Mouse (Mus musculus) limb, embryonic 11.5 days (tissue): ENCODE results near the gene Naxd. TPM values are rescaled to one million over a fixed set of nuclear protein-coding genes. Genes with fewer than 3 reads are reported as not detected.

Experiments
- ATAC-seq: fragments of 200-750 bp; cut with Nextera tagmentation; 2 replicates; pipeline ENCODE4 v1.8.0; 2017; ENCODE audit warnings: low read depth; ENCODE audit not compliant: insufficient number of reproducible peaks, low FRiP score, low TSS enrichment
- DNase-seq: peaks from one replicate; pipeline ENCODE4 v3.0.0-alpha.2; 2015; ENCODE audit warnings: low spot score
- H3K27ac ChIP-seq: fragments of 300-500 bp; sonication (generic); replicated peaks from 2 replicates; pipeline ENCODE4 v1.5.1; 2014; ENCODE audit warnings: low read depth, mild to moderate bottlenecking, low read length
- H3K27me3 ChIP-seq: fragments of 300-500 bp; sonication (generic); 2 replicates; pipeline ENCODE4 v1.6.1; 2014; ENCODE audit warnings: mild to moderate bottlenecking, low read length, mixed read lengths; ENCODE audit not compliant: control insufficient read depth, insufficient read depth
- H3K36me3 ChIP-seq: fragments of 300-500 bp; sonication (generic); 2 replicates; pipeline ENCODE4 v1.6.1; 2014; ENCODE audit warnings: mild to moderate bottlenecking, low read length, moderate library complexity, mixed read lengths; ENCODE audit not compliant: control insufficient read depth, insufficient read depth
- H3K4me1 ChIP-seq: fragments of 300-500 bp; sonication (generic); 2 replicates; pipeline ENCODE4 v1.6.1; 2014; ENCODE audit warnings: low read length, mixed read lengths; ENCODE audit not compliant: control insufficient read depth, insufficient read depth
- H3K4me2 ChIP-seq: fragments of 300-500 bp; sonication (generic); 2 replicates; pipeline ENCODE4 v1.6.1; 2014; ENCODE audit warnings: low read depth, mild to moderate bottlenecking, moderate library complexity; ENCODE audit not compliant: severe bottlenecking
- H3K4me3 ChIP-seq: fragments of 300-500 bp; sonication (generic); 2 replicates; pipeline ENCODE4 v1.5.1; 2014; ENCODE audit warnings: low read depth, low read length
- H3K9ac ChIP-seq: fragments of 300-500 bp; sonication (generic); 2 replicates; pipeline ENCODE4 v1.6.1; 2014; ENCODE audit warnings: mild to moderate bottlenecking, low read length
- H3K9me3 ChIP-seq: fragments of 300-500 bp; sonication (generic); 2 replicates; pipeline ENCODE4 v1.6.1; 2016; ENCODE audit warnings: low read length; ENCODE audit not compliant: control insufficient read depth
- WGBS: fragments of 180-500 bp; shearing (Covaris S2); extraction: QIAGEN DNeasy Blood & Tissue Kit; methylation state at CpG from one replicate; pipeline ENCODE4 v1.1.7; 2014; 5-methylcytosine and 5-hydroxymethylcytosine counted together
- polyA plus RNA-seq: library from polyadenylated mRNA; unstranded; fragments of >200 nt; fragmentation: Nextera tagmentation; extraction: Ambion mirVana; gene quantifications from 2 replicates; pipeline ENCODE4 v1.2.1, GENCODE M21; 2014

The Naxd gene
- polyA plus RNA-seq, 1 experiment from 2014 or later = 107 TPM

GRCm38 (mm10) chr8:11457278-11457677, 40.0 kb upstream of the Naxd start:
- Histone ChIP-seq H3K36me3 (no peaks in the 10 kb centered on the region), H3K27ac (no peak overlapping the region), H3K27me3 (no peaks in the 10 kb centered on the region), H3K9me3 (no peaks in the 10 kb centered on the region), H3K4me2 (no peak overlapping the region), H3K9ac (no peak overlapping the region), H3K4me3 (no peak overlapping the region), H3K4me1 (peaks cover 8% of the 10 kb centered on the region; the same call in 1 of the 2 replicates)
- DNase-seq = no peak
- WGBS = 77% methylated on average over 3 of the region's 3 CpGs
- ATAC-seq = no peak

DNA sequence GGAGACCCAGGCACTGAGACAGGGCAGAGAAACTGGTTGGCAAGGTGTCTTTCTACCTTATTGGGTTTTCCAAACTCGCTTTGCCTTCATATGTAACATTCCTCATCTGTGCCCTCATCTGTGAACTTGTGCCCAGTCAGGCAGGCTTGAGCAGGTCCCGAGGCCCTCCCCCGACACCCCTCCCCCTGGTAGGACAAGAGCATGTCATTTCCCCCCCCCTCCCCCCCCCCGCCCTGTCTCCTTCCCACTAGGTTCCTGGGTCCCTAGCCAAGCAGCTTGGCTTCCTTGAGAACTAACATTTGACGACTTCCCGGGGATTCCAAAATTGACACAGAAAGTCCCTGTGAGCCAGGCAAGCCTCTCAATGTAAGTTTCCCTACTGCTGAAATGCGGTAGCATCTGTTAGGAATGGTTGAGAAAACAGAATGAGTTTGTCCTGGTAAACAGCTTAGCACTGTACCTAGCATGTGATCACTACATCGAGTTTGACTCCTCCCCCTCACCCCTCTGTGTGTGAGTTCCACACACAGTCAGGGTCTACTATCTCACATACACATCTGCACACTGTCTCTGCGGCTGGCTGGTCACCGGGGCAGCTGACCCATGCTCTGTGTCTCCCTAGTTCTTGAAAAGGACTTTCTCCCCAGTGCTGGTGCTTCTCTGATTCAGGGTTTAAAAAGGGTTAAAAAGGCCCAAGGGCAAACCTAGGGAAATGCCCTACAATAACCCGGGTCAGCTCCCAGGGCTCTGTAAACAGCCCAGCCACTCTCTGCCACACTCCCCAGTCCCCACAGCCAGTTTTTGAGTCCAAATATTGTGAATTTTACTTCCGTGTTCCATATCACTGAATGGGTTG, 39.1 kb upstream of the Naxd start:
- H3K4me3 ChIP-seq = no peak overlapping the region
- no peak overlapping the region for H3K9ac ChIP-seq
- no peak for ATAC-seq
- no peaks in the 10 kb centered on the region for H3K36me3 ChIP-seq
- H3K27me3 ChIP-seq = no peaks in the 10 kb centered on the region
- H3K9me3 ChIP-seq = no peaks in the 10 kb centered on the region
- H3K4me1 ChIP-seq = peaks cover 8% of the 10 kb centered on the region; the same call in 1 of the 2 replicates
- no peak overlapping the region for H3K27ac ChIP-seq
- DNase-seq = no peak
- WGBS = 46% methylated on average over 11 of the region's 12 CpGs
- no peak overlapping the region for H3K4me2 ChIP-seq

DNA sequence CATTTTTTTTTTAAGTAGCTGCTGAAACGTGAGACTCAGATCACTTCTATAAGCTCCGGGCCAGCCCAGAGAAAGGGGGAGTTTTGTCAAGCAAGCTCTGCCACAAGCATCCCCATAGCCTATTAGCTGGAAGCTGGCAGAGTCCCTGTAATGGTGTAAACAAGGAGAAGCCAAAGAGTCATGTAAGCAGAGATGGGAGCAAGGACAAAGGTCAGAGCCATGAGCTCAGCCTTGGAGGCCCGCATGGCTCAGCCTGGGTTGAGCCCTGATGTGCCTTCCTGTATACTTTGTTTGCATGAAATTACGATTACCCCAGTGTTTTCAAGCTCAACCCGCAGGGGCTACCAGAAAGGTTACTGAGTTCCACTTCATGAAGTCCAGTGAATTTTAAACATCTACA, 38.3 kb upstream of the Naxd start:
- 0 out of 2 replicates have a peak, but pooled peaks have one; percentile 54 for ATAC-seq
- 43% methylated on average over 5 of the region's 5 CpGs for WGBS
- H3K9ac ChIP-seq = no peak overlapping the region
- H3K9me3 ChIP-seq = no peaks in the 10 kb centered on the region
- H3K36me3 ChIP-seq = no peaks in the 10 kb centered on the region
- DNase-seq = no peak
- H3K27ac ChIP-seq = no peak overlapping the region
- H3K27me3 ChIP-seq = no peaks in the 10 kb centered on the region
- H3K4me1 ChIP-seq = peaks cover 8% of the 10 kb centered on the region; the same call in 1 of the 2 replicates
- H3K4me3 ChIP-seq = no peak overlapping the region
- H3K4me2 ChIP-seq = no peak overlapping the region

- DNase-seq (no peak), ATAC-seq (no peak)
- Histone ChIP-seq H3K4me1 (peaks cover 8% of the 10 kb centered on the region; the same call in 1 of the 2 replicates), H3K36me3 (no peaks in the 10 kb centered on the region), H3K9ac (no peak overlapping the region), H3K27ac (no peak overlapping the region), H3K4me3 (no peak overlapping the region), H3K9me3 (no peaks in the 10 kb centered on the region), H3K27me3 (no peaks in the 10 kb centered on the region), H3K4me2 (no peak overlapping the region)
- WGBS = 69% methylated on average over 2 of the region's 2 CpGs
Measured at GRCm38 (mm10) chr8:11460934-11461333, 36.4 kb upstream of the Naxd start.

DNA sequence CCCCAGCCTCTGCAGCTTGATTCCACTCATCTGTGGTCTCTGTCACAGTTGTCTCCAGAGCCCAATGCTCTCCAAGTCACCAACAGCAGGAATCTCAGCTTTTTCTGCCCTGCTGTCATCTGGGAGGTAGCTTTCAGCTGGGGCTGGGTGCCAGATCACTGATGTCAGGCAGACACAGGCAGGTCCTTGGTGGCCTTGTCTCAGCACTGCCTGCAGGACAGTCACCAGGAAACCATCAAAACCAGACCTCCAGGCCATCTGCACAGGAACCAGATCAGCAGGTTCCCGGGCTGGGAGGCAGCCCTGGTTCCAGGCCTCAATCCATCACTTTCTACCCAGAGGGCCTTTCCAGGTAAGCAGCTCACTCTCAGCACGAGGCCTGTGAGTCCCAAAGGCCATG, 35.5 kb upstream of the Naxd start:
- Histone ChIP-seq H3K36me3 (no peaks in the 10 kb centered on the region), H3K4me1 (peaks cover 8% of the 10 kb centered on the region; the same call in 1 of the 2 replicates), H3K4me3 (no peak overlapping the region), H3K4me2 (no peak overlapping the region), H3K9ac (no peak overlapping the region), H3K27me3 (no peaks in the 10 kb centered on the region), H3K27ac (no peak overlapping the region), H3K9me3 (no peaks in the 10 kb centered on the region)
- 41% methylated on average over 2 of the region's 2 CpGs for WGBS
- no peak for DNase-seq
- no peak for ATAC-seq

GRCm38 (mm10) chr8:11462641-11463040, 34.7 kb upstream of the Naxd start:
- Histone ChIP-seq H3K27me3 (no peaks in the 10 kb centered on the region), H3K36me3 (no peaks in the 10 kb centered on the region), H3K9me3 (no peaks in the 10 kb centered on the region), H3K4me1 (peaks cover 8% of the 10 kb centered on the region; the same call in 1 of the 2 replicates), H3K4me2 (no peak overlapping the region), H3K4me3 (no peak overlapping the region), H3K27ac (no peak overlapping the region), H3K9ac (no peak overlapping the region)
- WGBS = 93% methylated on average over 4 of the region's 4 CpGs
- ATAC-seq (no peak), DNase-seq (no peak)

GRCm38 (mm10) chr8:11463541-11463888, 33.8 kb upstream of the Naxd start:
- H3K9me3 ChIP-seq = no peaks in the 10 kb centered on the region
- no peak overlapping the region for H3K9ac ChIP-seq
- H3K27me3 ChIP-seq = no peaks in the 10 kb centered on the region
- H3K36me3 ChIP-seq = no peaks in the 10 kb centered on the region
- H3K4me1 ChIP-seq = peaks cover 5% of the 10 kb centered on the region; the same call in 1 of the 2 replicates
- H3K27ac ChIP-seq = no peak overlapping the region
- no peak overlapping the region for H3K4me2 ChIP-seq
- ATAC-seq (no peak), DNase-seq (no peak)
- no peak overlapping the region for H3K4me3 ChIP-seq
- WGBS = 91% methylated on average over 2 of the region's 2 CpGs

DNA sequence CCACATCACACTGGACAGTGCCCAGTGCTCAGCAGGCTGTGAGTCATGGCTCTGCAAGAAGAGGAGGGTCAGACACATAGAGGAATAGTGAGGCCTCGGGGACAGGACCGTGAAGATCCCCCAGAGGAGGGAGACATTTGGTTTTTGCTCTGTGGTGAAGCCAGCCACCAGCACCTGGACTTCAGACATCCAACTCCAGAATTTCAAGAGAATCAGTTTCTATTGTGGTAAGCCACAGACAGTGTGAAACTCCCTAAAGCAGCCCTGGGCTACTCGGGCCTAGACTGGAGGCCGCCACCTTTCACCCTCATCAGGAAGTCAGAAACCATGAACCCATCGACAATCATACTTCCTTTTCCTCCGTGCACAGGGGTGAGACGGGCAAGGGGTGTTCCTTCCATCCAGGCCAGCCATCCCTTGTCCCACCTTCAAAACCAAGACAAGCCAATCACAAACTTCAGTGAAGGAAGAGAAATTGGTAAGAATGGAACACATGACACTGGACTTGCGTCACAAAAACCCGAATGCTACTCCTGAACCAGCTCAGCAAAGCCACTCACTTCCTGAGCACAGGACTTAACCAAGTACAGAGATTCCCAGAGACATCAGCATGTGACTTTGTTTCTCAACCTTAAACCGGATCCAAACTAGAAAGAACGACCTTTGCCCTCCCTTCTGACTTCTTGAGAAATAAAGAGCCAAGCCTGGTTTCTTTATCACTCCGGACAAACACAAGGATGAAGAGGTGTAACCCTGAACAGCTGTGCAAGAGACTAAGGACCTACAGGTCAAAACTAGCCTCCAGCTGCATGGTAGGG, 33.2 kb upstream of the Naxd start:
- Histone ChIP-seq H3K27ac (no peak overlapping the region), H3K9ac (no peak overlapping the region), H3K9me3 (no peaks in the 10 kb centered on the region), H3K4me1 (peaks cover under 1% of the 10 kb centered on the region; the same call in 1 of the 2 replicates), H3K4me3 (no peak overlapping the region), H3K4me2 (no peak overlapping the region), H3K36me3 (no peaks in the 10 kb centered on the region), H3K27me3 (no peaks in the 10 kb centered on the region)
- 79% methylated on average over 12 of the region's 12 CpGs for WGBS
- ATAC-seq (no peak), DNase-seq (no peak)
